Mouse (Mus musculus) myocyte (in vitro differentiated cells): Measurements from ENCODE around the gene Hrh1. TPM values are rescaled to one million over a fixed set of nuclear protein-coding genes. Genes with fewer than 3 reads are reported as not detected.

Experiments
- H3K27me3 ChIP-seq: one replicate; pipeline ENCODE4 v1.6.1; 2011; ENCODE audit not compliant: control insufficient read depth, insufficient read depth, insufficient read length
- H3K36me3 ChIP-seq: one replicate; pipeline ENCODE4 v1.6.1; 2011; ENCODE audit not compliant: control insufficient read depth, insufficient read depth
- H3K4me2 ChIP-seq: one replicate; pipeline ENCODE4 v1.6.1; 2011; ENCODE audit warnings: low read depth, control low read depth
- H3K4me3 ChIP-seq: one replicate; pipeline ENCODE4 v1.5.1; 2011; ENCODE audit warnings: mild to moderate bottlenecking, control low read depth, moderate library complexity
- H3K79me2 ChIP-seq: one replicate; pipeline ENCODE4 v1.6.1; 2011; ENCODE audit not compliant: control insufficient read depth, insufficient read depth
- H3ac ChIP-seq: one replicate; pipeline ENCODE4 v1.6.1; 2011; ENCODE audit not compliant: control insufficient read depth, insufficient read length
- CEBPB ChIP-seq: IDR thresholded peaks from 2 replicates; pipeline ENCODE4 v1.6.1; 2011; ENCODE audit warnings: mild to moderate bottlenecking, moderate library complexity; ENCODE audit not compliant: poor library complexity, insufficient read depth, severe bottlenecking
- E2F4 ChIP-seq: IDR thresholded peaks from one replicate; pipeline ENCODE4 v1.6.1; 2011; ENCODE audit warnings: mild to moderate bottlenecking, control low read depth, moderate library complexity; ENCODE audit not compliant: insufficient read depth
- MAX ChIP-seq: IDR thresholded peaks from one replicate; pipeline ENCODE4 v1.6.1; 2011; ENCODE audit warnings: low read depth, mild to moderate bottlenecking, control low read depth
- MYOD1 ChIP-seq, 3 experiments: IDR thresholded peaks; one replicate each; pipeline ENCODE4 v1.6.1; 2011; ENCODE audit warnings: control low read depth in 2 of 3, low read depth in 2 of 3, mild to moderate bottlenecking in 2 of 3, moderate library complexity in 1 of 3; ENCODE audit not compliant: insufficient read length in 2 of 3, control insufficient read depth in 1 of 3
- MYOG ChIP-seq, 3 experiments: IDR thresholded peaks; one replicate each; pipeline ENCODE4 v1.6.1; 2011; ENCODE audit warnings: control low read depth in 2 of 3, low read depth in 2 of 3, mild to moderate bottlenecking in 2 of 3; ENCODE audit not compliant: insufficient read length in 2 of 3, control insufficient read depth in 1 of 3, insufficient read depth in 1 of 3
- POLR2A ChIP-seq: IDR thresholded peaks from one replicate; pipeline ENCODE4 v1.6.1; 2011; ENCODE audit warnings: low read depth, mild to moderate bottlenecking, control low read depth, moderate library complexity; ENCODE audit not compliant: insufficient read length
- POLR2AphosphoS2 ChIP-seq: IDR thresholded peaks from one replicate; pipeline ENCODE4 v1.6.1; 2011; ENCODE audit warnings: low read depth, control low read depth; ENCODE audit not compliant: insufficient read length
- REST ChIP-seq: IDR thresholded peaks from one replicate; pipeline ENCODE4 v1.6.1; 2011; ENCODE audit warnings: mild to moderate bottlenecking, control low read depth, moderate library complexity; ENCODE audit not compliant: insufficient read depth, insufficient read length
- SRF ChIP-seq: IDR thresholded peaks from one replicate; pipeline ENCODE4 v1.6.1; 2011; ENCODE audit warnings: low read depth; ENCODE audit not compliant: control insufficient read depth, insufficient read length
- TCF12 ChIP-seq: IDR thresholded peaks from one replicate; pipeline ENCODE4 v1.6.1; 2011; ENCODE audit warnings: mild to moderate bottlenecking, control low read depth; ENCODE audit not compliant: poor library complexity, insufficient read depth, severe bottlenecking
- TCF3 ChIP-seq: IDR thresholded peaks from one replicate; pipeline ENCODE4 v1.6.1; 2011; ENCODE audit warnings: low read depth, control low read depth; ENCODE audit not compliant: insufficient read length
- USF1 ChIP-seq: IDR thresholded peaks from one replicate; pipeline ENCODE4 v1.6.1; 2011; ENCODE audit warnings: low read depth, mild to moderate bottlenecking, control low read depth, moderate library complexity
- polyA plus RNA-seq: library from polyadenylated mRNA; unstranded; fragments of >200 nt; fragmentation: generic; extraction: Trizol; gene quantifications from one replicate; pipeline ENCODE4 v1.2.1, GENCODE M21; 2012; ENCODE audit warnings: missing spikeins

Hrh1 gene
- polyA plus RNA-seq, 1 experiment: 0.50 TPM

GRCm38 (mm10) chr6:114387320-114387719 lies 10.4 kb upstream of the Hrh1 start:
- no peak overlapping the region for H3K4me3 ChIP-seq
- TF ChIP-seq POLR2AphosphoS2: no peak
- TF ChIP-seq USF1: no peak
- TF ChIP-seq TCF3: no peak
- TF ChIP-seq SRF: no peak
- no peak for TF ChIP-seq CEBPB
- TF ChIP-seq TCF12: no peak
- no peak for TF ChIP-seq MYOG (IDR thresholded peaks at IDR 0.05; ENCODE audit: control insufficient read depth in 1 of 3, insufficient read depth in 1 of 3, insufficient read length in 2 of 3, low read depth in 2 of 3)
- no peak for TF ChIP-seq MAX
- no peak for TF ChIP-seq POLR2A
- no peaks in the 10 kb centered on the region for H3K79me2 ChIP-seq
- no peak overlapping the region for H3K4me2 ChIP-seq
- peaks cover 4% of the 10 kb centered on the region for H3K27me3 ChIP-seq
- H3K36me3 ChIP-seq: no peaks in the 10 kb centered on the region
- H3ac ChIP-seq: no peak overlapping the region

GRCm38 (mm10) chr6:114387855-114388254 lies 9.9 kb upstream of the Hrh1 start:
- no peak for TF ChIP-seq POLR2AphosphoS2
- no peak for TF ChIP-seq MAX
- TF ChIP-seq MYOD1 (IDR thresholded peaks at IDR 0.05; ENCODE audit: control insufficient read depth in 1 of 3, insufficient read length in 2 of 3, low read depth in 2 of 3): no peak
- no peak for TF ChIP-seq USF1
- TF ChIP-seq E2F4: no peak
- no peak for TF ChIP-seq SRF
- TF ChIP-seq REST: no peak
- no peak for TF ChIP-seq POLR2A
- no peak for TF ChIP-seq TCF12
- TF ChIP-seq TCF3: no peak
- TF ChIP-seq CEBPB: no peak
- TF ChIP-seq MYOG (IDR thresholded peaks at IDR 0.05; ENCODE audit: control insufficient read depth in 1 of 3, insufficient read depth in 1 of 3, insufficient read length in 2 of 3, low read depth in 2 of 3): no peak
- H3K36me3 ChIP-seq: no peaks in the 10 kb centered on the region
- no peaks in the 10 kb centered on the region for H3K79me2 ChIP-seq
- H3ac ChIP-seq: no peak overlapping the region
- no peak overlapping the region for H3K4me2 ChIP-seq
- H3K27me3 ChIP-seq: peaks cover 4% of the 10 kb centered on the region
- H3K4me3 ChIP-seq: no peak overlapping the region

GRCm38 (mm10) chr6:114390129-114390528 lies 7.6 kb upstream of the Hrh1 start:
- H3K4me2 ChIP-seq: no peak overlapping the region
- H3K79me2 ChIP-seq: no peaks in the 10 kb centered on the region
- no peak overlapping the region for H3ac ChIP-seq
- no peak overlapping the region for H3K4me3 ChIP-seq
- H3K36me3 ChIP-seq: no peaks in the 10 kb centered on the region
- TF ChIP-seq TCF3 (no peak), TCF12 (no peak)
- H3K27me3 ChIP-seq: peaks cover 4% of the 10 kb centered on the region

GRCm38 (mm10) chr6:114394982-114395381 lies 2.8 kb upstream of the Hrh1 start:
- Histone ChIP-seq H3K36me3 (no peaks in the 10 kb centered on the region), H3K4me2 (no peak overlapping the region), H3ac (no peak overlapping the region), H3K79me2 (no peaks in the 10 kb centered on the region), H3K4me3 (no peak overlapping the region), H3K27me3 (peaks cover 4% of the 10 kb centered on the region)
- TF ChIP-seq TCF3: no peak
- TF ChIP-seq CEBPB: no peak
- no peak for TF ChIP-seq REST
- TF ChIP-seq POLR2AphosphoS2: no peak
- TF ChIP-seq POLR2A: no peak
- TF ChIP-seq USF1: no peak
- TF ChIP-seq MYOG (IDR thresholded peaks at IDR 0.05; ENCODE audit: control insufficient read depth in 1 of 3, insufficient read depth in 1 of 3, insufficient read length in 2 of 3, low read depth in 2 of 3): no peak
- TF ChIP-seq MAX: no peak
- TF ChIP-seq E2F4: no peak
- no peak for TF ChIP-seq SRF
- no peak for TF ChIP-seq MYOD1 (IDR thresholded peaks at IDR 0.05; ENCODE audit: control insufficient read depth in 1 of 3, insufficient read length in 2 of 3, low read depth in 2 of 3)
- no peak for TF ChIP-seq TCF12

- no peak for TF ChIP-seq TCF3
- TF ChIP-seq POLR2AphosphoS2: no peak
- TF ChIP-seq USF1: no peak
- TF ChIP-seq MYOG (IDR thresholded peaks at IDR 0.05; ENCODE audit: control insufficient read depth in 1 of 3, insufficient read depth in 1 of 3, insufficient read length in 2 of 3, low read depth in 2 of 3): no peak
- TF ChIP-seq MAX: no peak
- TF ChIP-seq CEBPB: no peak
- no peak for TF ChIP-seq E2F4
- Histone ChIP-seq H3ac (no peak overlapping the region), H3K36me3 (no peaks in the 10 kb centered on the region), H3K4me3 (no peak overlapping the region), H3K4me2 (no peak overlapping the region), H3K27me3 (no peaks in the 10 kb centered on the region), H3K79me2 (no peaks in the 10 kb centered on the region)
Observed at GRCm38 (mm10) chr6:114396605-114397004, 1.1 kb upstream of the Hrh1 start.
